ENCODE assay signal across 9 mouse cellular contexts in genomic region chr16:45892928-45893327, GRCm38 (mm10).
DNase-seq lines count a peak whose midpoint lies in the region; ATAC-seq and TF ChIP-seq lines count a peak whose summit lies in the region.
"Had no signal": no experiment of that assay in that cellular context is flagged by ENCODE, and none has a peak within 500 bp of the region (broad histone marks: within the 10 kb centered on the region; RNA-seq: fewer than 3 reads in every experiment).

No protein-coding gene starts in this region.

- TF ChIP-seq CTCF in Patski (IDR thresholded peaks at IDR 0.05) = peak; percentile 35
- TF ChIP-seq CTCF in intestine, postnatal 0 days (IDR thresholded peaks at IDR 0.05; ENCODE audit: low read depth) = 0 out of 2 replicates have a peak, but pooled peaks have one; percentile 10
- TF ChIP-seq CTCF in liver, postnatal 0 days (IDR thresholded peaks at IDR 0.05; ENCODE audit: low read depth) = no peak

- H3K4me1 ChIP-seq in intestine, postnatal 0 days (replicated peaks; ENCODE audit: control insufficient read depth, insufficient read depth, low read length) = no peaks in the 10 kb centered on the region
- H3K4me1 ChIP-seq in liver, postnatal 0 days (ENCODE audit: insufficient read depth) = peaks cover 15% of the 10 kb centered on the region
- no peaks in the 10 kb centered on the region for H3K4me1 ChIP-seq in neural tube, embryonic 15.5 days

- POLR2A ChIA-PET in Patski (lab: Charles Lee) = interaction anchor here (1.0 to 2.9 kb wide), 4 partner anchors 17 to 74 kb away, joined by 3 to 14 read pairs (median 8); no protein-coding TSS in a partner anchor

- in situ Hi-C loops in Patski (cut with MboI; ENCODE audit: low pct_unique_long_range_greater_than_20kb) = loop anchor here (5.0 kb wide), 2 partner anchors 51 to 74 kb away; no protein-coding TSS in a partner anchor

- WGBS in intestine, postnatal 0 days = 32% methylated on average over 1 of the region's 1 CpGs
- WGBS in liver, postnatal 0 days (ENCODE audit: insufficient replicate concordance) = 41% methylated on average over 1 of the region's 1 CpGs
- WGBS in neural tube, embryonic 15.5 days = 53% methylated on average over 1 of the region's 1 CpGs

- H3K27me3 ChIP-seq in Patski = no peaks in the 10 kb centered on the region
- no peaks in the 10 kb centered on the region for H3K27me3 ChIP-seq in intestine, postnatal 0 days (replicated peaks; ENCODE audit: control insufficient read depth, insufficient read depth, low read length)
- no peaks in the 10 kb centered on the region for H3K27me3 ChIP-seq in liver, postnatal 0 days (ENCODE audit: insufficient read depth, low read length)
- H3K27me3 ChIP-seq in neural tube, embryonic 15.5 days (replicated peaks) = no peaks in the 10 kb centered on the region

- no peaks in the 10 kb centered on the region for H3K36me3 ChIP-seq in intestine, postnatal 0 days (ENCODE audit: control insufficient read depth, insufficient read depth)
- H3K36me3 ChIP-seq in liver, postnatal 0 days (replicated peaks; ENCODE audit: insufficient read depth, low read length) = no peaks in the 10 kb centered on the region
- H3K36me3 ChIP-seq in neural tube, embryonic 15.5 days = no peaks in the 10 kb centered on the region

- CTCF ChIA-PET in Patski (lab: Charles Lee) = interaction anchor here (1.0 to 5.4 kb wide), 8 partner anchors 8 to 75 kb away, joined by 3 to 44 read pairs (median 6); no protein-coding TSS in a partner anchor

- H3K4me2 ChIP-seq in intestine, postnatal 0 days (replicated peaks; ENCODE audit: low read depth) = no peak overlapping the region
- H3K4me2 ChIP-seq in liver, postnatal 0 days (ENCODE audit: low read depth, low read length) = no peak overlapping the region
- no peak overlapping the region for H3K4me2 ChIP-seq in neural tube, embryonic 15.5 days

- no peak for TF ChIP-seq EP300 in liver, postnatal 0 days (IDR thresholded peaks at IDR 0.05; ENCODE audit: low read depth)

- H3K4me3 ChIP-seq in intestine, postnatal 0 days (ENCODE audit: low read depth, low read length) = no peak overlapping the region
- no peak overlapping the region for H3K4me3 ChIP-seq in liver, postnatal 0 days (ENCODE audit: low read depth, low read length)
- no peak overlapping the region for H3K4me3 ChIP-seq in neural tube, embryonic 15.5 days (replicated peaks)
- H3K4me3 ChIP-seq: erythroblast, embryonic 14.5 days had no signal

- H3K9me3 ChIP-seq in intestine, postnatal 0 days (ENCODE audit: control insufficient read depth) = no peaks in the 10 kb centered on the region
- H3K9me3 ChIP-seq in liver, postnatal 0 days (ENCODE audit: low read length) = no peaks in the 10 kb centered on the region
- H3K9me3 ChIP-seq in neural tube, embryonic 15.5 days (replicated peaks) = no peaks in the 10 kb centered on the region

- peak; percentile 90 for ATAC-seq in Patski
- ATAC-seq in intestine, postnatal 0 days = no peak; the same call in 1 of the 2 replicates
- ATAC-seq in liver, postnatal 0 days = no peak
- no peak for ATAC-seq in neural tube, embryonic 15.5 days (ENCODE audit: low FRiP score)

- DNase-seq in Patski (ENCODE audit: low read depth, low spot score) = no peak
- peak; percentile 44 for DNase-seq in embryo, embryonic 9.5 days (ENCODE audit: extremely low spot score)
- DNase-seq in liver, postnatal 0 days = no peak
- no peak for DNase-seq in layer of hippocampus, postnatal 36 days
- no peak for DNase-seq in adrenal gland, postnatal 14 days
- DNase-seq in cerebellum, postnatal 25 days = no peak

- no peak overlapping the region for H3K27ac ChIP-seq in intestine, postnatal 0 days (ENCODE audit: low read depth, low read length)
- H3K27ac ChIP-seq in liver, postnatal 0 days (ENCODE audit: low read depth) = peak overlapping the region; percentile 37; the same call in 1 of the 2 replicates
- H3K27ac ChIP-seq in neural tube, embryonic 15.5 days (replicated peaks) = no peak overlapping the region

- H3K9ac ChIP-seq in intestine, postnatal 0 days (ENCODE audit: low read depth, low read length) = no peak overlapping the region
- no peak overlapping the region for H3K9ac ChIP-seq in liver, postnatal 0 days (replicated peaks)
- H3K9ac ChIP-seq in neural tube, embryonic 15.5 days (replicated peaks) = no peak overlapping the region
